Mouse (Mus musculus): ENCODE results near the gene Dop1b. TPM values are rescaled to one million over a fixed set of nuclear protein-coding genes. Genes with fewer than 3 reads are reported as not detected.

The Dop1b gene
- polyA plus RNA-seq, 2 experiments: 13.0 to 18.9 TPM

DNA sequence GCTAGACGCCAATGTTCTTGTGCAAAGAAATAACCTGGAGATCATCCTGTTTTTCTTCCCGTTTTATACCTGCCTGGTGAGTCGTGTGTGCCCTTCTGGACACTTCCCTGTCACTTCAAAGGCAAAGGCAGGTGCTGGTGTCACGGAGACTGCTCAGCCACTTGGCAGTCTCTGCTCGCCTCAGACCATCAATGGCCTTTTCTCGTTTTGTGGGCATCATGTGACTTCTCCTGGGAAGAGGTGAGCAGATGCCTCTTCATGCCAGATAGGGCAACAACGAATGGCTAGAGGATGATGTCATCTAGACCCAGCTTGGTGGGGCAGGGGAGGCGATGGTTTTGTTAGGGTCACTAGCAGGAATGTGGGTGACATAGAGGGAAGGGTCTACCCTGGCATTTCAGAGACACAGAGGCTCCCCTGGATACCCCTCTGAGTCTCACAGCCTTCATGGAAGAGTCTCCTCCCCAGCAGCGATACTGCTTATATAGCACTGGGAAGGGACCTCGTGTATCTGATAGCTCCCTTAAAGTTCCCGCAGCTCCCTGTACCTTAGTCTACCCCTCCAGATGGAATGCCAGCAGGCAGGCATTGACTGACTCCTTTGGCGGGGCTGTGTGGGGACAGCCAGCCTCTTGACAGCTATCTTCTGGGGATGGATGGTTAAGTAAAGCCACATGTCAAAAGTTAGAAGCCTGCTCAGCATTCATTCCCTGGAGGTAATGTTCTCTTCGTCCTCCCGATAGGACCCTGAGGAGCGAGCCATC is 37.6 kb downstream of the Dop1b start:
- 76% methylated on average over 15 of the region's 15 CpGs for WGBS
- no peak for TF ChIP-seq POLR2A (IDR thresholded peaks at IDR 0.05; ENCODE audit: borderline replicate concordance, extremely low read depth, insufficient read depth, insufficient read length)

GRCm38 (mm10) chr16:93750464-93750863 is 38.8 kb downstream of the Dop1b start:
- ATAC-seq (ENCODE audit: low FRiP score, low read depth) (no peak), DNase-seq (ENCODE audit: low spot score) (no peak)
- Histone ChIP-seq H3K9me3 (ENCODE audit: control insufficient read depth, low read length) (no peaks in the 10 kb centered on the region), H3K4me3 (replicated peaks; ENCODE audit: low read length) (no peak overlapping the region), H3K4me1 (ENCODE audit: control insufficient read depth, insufficient read depth, low read length) (no peaks in the 10 kb centered on the region), H3K4me2 (replicated peaks; ENCODE audit: low read depth, low read length, severe bottlenecking) (no peak overlapping the region), H3K27me3 (ENCODE audit: control insufficient read depth, insufficient read depth, low read length) (no peaks in the 10 kb centered on the region), H3K36me3 (ENCODE audit: control insufficient read depth, insufficient read depth, low read length) (peaks cover 16% of the 10 kb centered on the region; the same call in 1 of the 2 replicates), H3K27ac (replicated peaks; ENCODE audit: low read depth, low read length) (no peak overlapping the region), H3K9ac (ENCODE audit: low read depth, low read length, severe bottlenecking) (no peak overlapping the region)
- 79% methylated on average over 6 of the region's 6 CpGs for WGBS
- no peak for TF ChIP-seq POLR2A (IDR thresholded peaks at IDR 0.05; ENCODE audit: borderline replicate concordance, extremely low read depth, insufficient read depth, insufficient read length)

More for the DNA sequence above, 37.6 kb downstream of the Dop1b start:
- Histone ChIP-seq H3K9me3 (ENCODE audit: control insufficient read depth, low read length) (no peaks in the 10 kb centered on the region), H3K4me2 (replicated peaks; ENCODE audit: low read depth, low read length, severe bottlenecking) (no peak overlapping the region), H3K36me3 (ENCODE audit: control insufficient read depth, insufficient read depth, low read length) (peaks cover 8% of the 10 kb centered on the region; the same call in 1 of the 2 replicates), H3K27me3 (ENCODE audit: control insufficient read depth, insufficient read depth, low read length) (no peaks in the 10 kb centered on the region), H3K9ac (ENCODE audit: low read depth, low read length, severe bottlenecking) (no peak overlapping the region), H3K27ac (replicated peaks; ENCODE audit: low read depth, low read length) (no peak overlapping the region), H3K4me1 (ENCODE audit: control insufficient read depth, insufficient read depth, low read length) (no peaks in the 10 kb centered on the region), H3K4me3 (replicated peaks; ENCODE audit: low read length) (no peak overlapping the region)
- ATAC-seq (ENCODE audit: low FRiP score, low read depth): no peak
- DNase-seq (ENCODE audit: low spot score): no peak

DNA sequence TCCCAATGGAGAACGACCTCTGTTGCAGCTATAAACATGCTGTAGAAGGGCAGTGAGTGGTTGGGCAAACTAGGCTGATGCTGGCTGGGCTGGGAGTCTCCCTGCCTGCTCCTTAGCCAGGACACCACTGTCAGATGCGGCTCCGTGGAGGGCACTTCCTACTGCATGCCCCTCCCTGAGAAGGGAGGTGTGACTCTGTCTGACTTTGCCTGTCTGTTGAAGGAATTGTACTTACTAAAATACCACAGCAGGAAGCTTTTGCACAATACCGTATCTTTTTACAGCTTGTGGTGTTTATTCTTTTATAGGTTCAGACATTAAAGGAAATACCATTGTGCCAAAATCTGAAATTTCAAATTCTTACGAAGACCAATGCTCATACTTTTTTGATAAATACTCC is 40.1 kb downstream of the Dop1b start:
- H3K36me3 ChIP-seq (ENCODE audit: control insufficient read depth, insufficient read depth, low read length): peaks cover 22% of the 10 kb centered on the region
- no peaks in the 10 kb centered on the region for H3K27me3 ChIP-seq (ENCODE audit: control insufficient read depth, insufficient read depth, low read length)
- no peak for TF ChIP-seq POLR2A (IDR thresholded peaks at IDR 0.05; ENCODE audit: borderline replicate concordance, extremely low read depth, insufficient read depth, insufficient read length)
- H3K4me3 ChIP-seq (replicated peaks; ENCODE audit: low read length): no peak overlapping the region
- H3K4me1 ChIP-seq (ENCODE audit: control insufficient read depth, insufficient read depth, low read length): no peaks in the 10 kb centered on the region
- ATAC-seq (ENCODE audit: low FRiP score, low read depth) (no peak), DNase-seq (ENCODE audit: low spot score) (no peak)
- H3K4me2 ChIP-seq (replicated peaks; ENCODE audit: low read depth, low read length, severe bottlenecking): no peak overlapping the region
- WGBS: 42% methylated on average over 5 of the region's 5 CpGs
- no peak overlapping the region for H3K27ac ChIP-seq (replicated peaks; ENCODE audit: low read depth, low read length)
- H3K9ac ChIP-seq (ENCODE audit: low read depth, low read length, severe bottlenecking): no peak overlapping the region; the same call in 1 of the 2 replicates
- no peaks in the 10 kb centered on the region for H3K9me3 ChIP-seq (ENCODE audit: control insufficient read depth, low read length)

DNA sequence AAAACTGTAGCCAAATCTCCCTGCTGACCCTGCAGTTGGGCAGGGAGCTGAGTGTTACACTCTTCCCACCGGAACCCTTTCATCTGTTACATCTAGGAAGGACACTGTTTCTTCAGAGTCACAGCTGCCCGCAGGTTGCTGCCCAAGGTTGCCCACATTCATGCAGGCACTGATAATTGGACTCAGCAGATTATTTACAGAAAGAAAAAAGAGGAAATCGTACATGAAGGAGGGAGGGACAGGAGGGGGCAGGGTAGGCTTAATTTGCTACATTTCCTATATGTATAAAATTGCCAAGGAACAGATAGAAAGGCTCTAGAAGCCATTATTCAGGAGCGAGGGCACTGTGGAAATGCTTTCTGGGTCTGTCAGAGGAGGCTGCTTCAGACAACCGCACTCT is 44.9 kb downstream of the Dop1b start:
- DNase-seq (ENCODE audit: low spot score) (no peak), ATAC-seq (ENCODE audit: low FRiP score, low read depth) (no peak)
- 83% methylated on average over 5 of the region's 5 CpGs for WGBS
- no peak for TF ChIP-seq POLR2A (IDR thresholded peaks at IDR 0.05; ENCODE audit: borderline replicate concordance, extremely low read depth, insufficient read depth, insufficient read length)
- H3K9me3 ChIP-seq (ENCODE audit: control insufficient read depth, low read length): no peaks in the 10 kb centered on the region
- no peak overlapping the region for H3K4me2 ChIP-seq (replicated peaks; ENCODE audit: low read depth, low read length, severe bottlenecking)
- no peaks in the 10 kb centered on the region for H3K4me1 ChIP-seq (ENCODE audit: control insufficient read depth, insufficient read depth, low read length)
- no peak overlapping the region for H3K4me3 ChIP-seq (replicated peaks; ENCODE audit: low read length)
- no peak overlapping the region for H3K27ac ChIP-seq (replicated peaks; ENCODE audit: low read depth, low read length)
- peaks cover 43% of the 10 kb centered on the region for H3K36me3 ChIP-seq (ENCODE audit: control insufficient read depth, insufficient read depth, low read length)
- no peak overlapping the region for H3K9ac ChIP-seq (ENCODE audit: low read depth, low read length, severe bottlenecking)
- H3K27me3 ChIP-seq (ENCODE audit: control insufficient read depth, insufficient read depth, low read length): no peaks in the 10 kb centered on the region

- Histone ChIP-seq H3K27ac (replicated peaks; ENCODE audit: low read depth, low read length) (no peak overlapping the region), H3K27me3 (ENCODE audit: control insufficient read depth, insufficient read depth, low read length) (no peaks in the 10 kb centered on the region), H3K4me3 (replicated peaks; ENCODE audit: low read length) (no peak overlapping the region), H3K9ac (ENCODE audit: low read depth, low read length, severe bottlenecking) (no peak overlapping the region), H3K4me2 (replicated peaks; ENCODE audit: low read depth, low read length, severe bottlenecking) (no peak overlapping the region), H3K36me3 (ENCODE audit: control insufficient read depth, insufficient read depth, low read length) (peaks cover 30% of the 10 kb centered on the region), H3K4me1 (ENCODE audit: control insufficient read depth, insufficient read depth, low read length) (no peaks in the 10 kb centered on the region), H3K9me3 (ENCODE audit: control insufficient read depth, low read length) (no peaks in the 10 kb centered on the region)
- WGBS: 56% methylated on average over 6 of the region's 6 CpGs
- DNase-seq (ENCODE audit: low spot score): no peak
- TF ChIP-seq POLR2A (IDR thresholded peaks at IDR 0.05; ENCODE audit: borderline replicate concordance, extremely low read depth, insufficient read depth, insufficient read length): no peak
- ATAC-seq (ENCODE audit: low FRiP score, low read depth): no peak
These were observed 51.7 kb downstream of the Dop1b start for GRCm38 (mm10) chr16:93763378-93763777.
